Mouse (Mus musculus) testis, adult 2 months (tissue): Measurements from ENCODE around the gene Sp9.

Experiments used
- CTCF ChIP-seq: fragments of 200-500 bp; IDR thresholded peaks from 2 replicates; pipeline ENCODE4 v1.5.1; 2012; ENCODE audit warnings: low read depth, mild to moderate bottlenecking, inconsistent platforms, low read length, moderate library complexity; ENCODE audit not compliant: control insufficient read depth, insufficient read depth, insufficient replicate concordance
- POLR2A ChIP-seq: fragments of 200-500 bp; IDR thresholded peaks from 2 replicates; pipeline ENCODE4 v1.6.1; 2012; ENCODE audit warnings: low read depth, mild to moderate bottlenecking, inconsistent platforms, low read length, moderate library complexity; ENCODE audit not compliant: control insufficient read depth

- no peak for TF ChIP-seq CTCF
- TF ChIP-seq POLR2A, result no peak
These were observed 875 bp downstream of the Sp9 start for GRCm38 (mm10) chr2:73272351-73273248.
